ENCODE assay signal across 9 mouse cellular contexts in genomic region chr3:36834832-36835231, GRCm38 (mm10).
"Had no signal": no experiment of that assay in that cellular context is flagged by ENCODE, and none has a peak within 500 bp of the region (broad histone marks: within the 10 kb centered on the region; RNA-seq: fewer than 3 reads in every experiment).

No protein-coding gene starts in this region.

- H3K27me3 ChIP-seq: liver, embryonic 13.5 days; midbrain, embryonic 15.5 days; neural tube, embryonic 13.5 days; stomach, embryonic 15.5 days had no signal

- H3K4me3 ChIP-seq: liver, embryonic 13.5 days; megakaryocyte, embryonic 14.5 days; midbrain, embryonic 15.5 days; stomach, embryonic 15.5 days had no signal

- H3K36me3 ChIP-seq: liver, embryonic 13.5 days; midbrain, embryonic 15.5 days; neural tube, embryonic 13.5 days; stomach, embryonic 15.5 days had no signal

- H3K9ac ChIP-seq: liver, embryonic 13.5 days; midbrain, embryonic 15.5 days; neural tube, embryonic 13.5 days; stomach, embryonic 15.5 days had no signal

- H3K4me2 ChIP-seq: liver, embryonic 13.5 days; midbrain, embryonic 11.5 days; stomach, embryonic 15.5 days had no signal

- DNase-seq: liver, embryonic 13.5 days; lung, adult 2 months; spleen, adult 18-20 months; thymus, postnatal 25 days had no signal

- H3K4me1 ChIP-seq: liver, embryonic 13.5 days; stomach, embryonic 15.5 days had no signal

- H3K9me3 ChIP-seq: liver, embryonic 13.5 days; megakaryocyte, embryonic 14.5 days; midbrain, embryonic 15.5 days; neural tube, embryonic 13.5 days; stomach, embryonic 15.5 days had no signal

- H3K27ac ChIP-seq: liver, embryonic 13.5 days; stomach, embryonic 15.5 days had no signal
